Mouse (Mus musculus): Measurements from ENCODE around the gene Gm20481.
"Not testable (repeated sequence)": the region's sequence is repeated elsewhere in the genome, so short reads cannot be mapped to it uniquely, and the experiment has no call there.

The Gm20481 gene

GRCm38 (mm10) chr17:34951636-34952377 lies 17.9 kb upstream of the Gm20481 start:
- CTCF ChIA-PET, result interaction anchor here (0.6 to 0.7 kb wide), 2 partner anchors 42 to 306 kb away, joined by 3 read pairs; no protein-coding TSS in a partner anchor

DNA sequence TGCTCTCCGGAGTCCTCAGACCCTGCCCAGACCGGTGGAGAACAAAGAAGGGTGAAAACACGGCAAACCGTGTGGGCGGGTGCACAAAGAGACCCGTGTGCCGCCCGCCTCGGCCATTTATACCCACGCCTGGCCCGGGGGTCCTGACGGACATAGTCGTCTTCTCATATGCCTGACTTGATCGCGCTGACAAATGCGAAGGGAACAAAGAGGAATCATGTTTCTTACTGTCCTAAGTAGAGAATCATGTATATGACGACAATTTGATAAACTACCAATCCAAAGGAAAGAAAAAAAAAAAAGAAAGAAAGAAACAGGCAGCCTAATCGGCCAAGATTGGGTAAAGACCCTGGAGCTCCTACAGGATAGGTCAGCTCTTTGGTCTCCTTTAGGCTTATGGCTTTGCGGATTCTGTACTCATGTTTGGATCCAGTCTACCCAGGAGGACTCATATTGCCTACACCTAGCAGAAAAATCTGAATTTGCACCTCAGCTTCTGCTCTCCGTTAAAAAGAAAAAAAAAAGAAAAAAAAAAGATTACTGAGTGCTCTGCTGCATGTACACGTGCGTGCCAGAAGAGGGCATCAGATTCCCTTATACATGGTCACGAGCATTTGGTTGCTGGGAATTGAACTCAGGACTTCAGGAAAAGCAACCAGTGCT lies 17.2 kb upstream of the Gm20481 start:
- CTCF ChIA-PET, result interaction anchor here (0.6 to 0.7 kb wide), 2 partner anchors 41 to 305 kb away, joined by 3 read pairs; no protein-coding TSS in a partner anchor

GRCm38 (mm10) chr17:34953258-34953657 lies 16.5 kb upstream of the Gm20481 start:
- CTCF ChIA-PET, result no interaction called here

GRCm38 (mm10) chr17:34953904-34954303 lies 15.8 kb upstream of the Gm20481 start:
- CTCF ChIA-PET, result no interaction called here

GRCm38 (mm10) chr17:34954831-34955230 lies 14.9 kb upstream of the Gm20481 start:
- CTCF ChIA-PET, result no interaction called here

DNA sequence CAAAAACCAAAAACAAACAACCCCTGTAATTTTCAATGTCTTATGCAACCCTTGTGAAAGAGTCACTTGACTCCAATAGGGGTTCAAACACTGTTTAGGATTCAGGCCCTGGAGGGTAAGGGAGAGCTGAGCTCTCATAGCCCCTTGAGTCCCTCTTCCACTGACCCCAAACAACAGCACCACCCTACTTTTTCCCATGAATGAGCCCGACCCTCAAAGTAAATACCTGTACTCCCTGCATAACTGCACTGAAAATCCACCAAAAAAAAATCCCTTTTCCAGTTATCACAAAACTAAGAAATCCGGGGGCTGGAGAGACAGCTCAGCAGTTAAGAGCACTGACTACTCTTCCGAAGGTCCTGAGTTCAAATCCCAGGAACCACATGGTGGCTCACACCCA lies 13.8 kb upstream of the Gm20481 start:
- CTCF ChIA-PET, result no interaction called here

GRCm38 (mm10) chr17:34956340-34956739 lies 13.4 kb upstream of the Gm20481 start:
- CTCF ChIA-PET, result interaction anchor here (0.5 kb wide), 1 partner anchor 180 kb away, joined by 4 read pairs; no protein-coding TSS in a partner anchor

- CTCF ChIA-PET, result interaction anchor here (0.7 kb wide), 1 partner anchor 52 kb away, joined by 3 read pairs; no protein-coding TSS in a partner anchor
Measured at GRCm38 (mm10) chr17:34957291-34957690, 12.4 kb upstream of the Gm20481 start.

DNA sequence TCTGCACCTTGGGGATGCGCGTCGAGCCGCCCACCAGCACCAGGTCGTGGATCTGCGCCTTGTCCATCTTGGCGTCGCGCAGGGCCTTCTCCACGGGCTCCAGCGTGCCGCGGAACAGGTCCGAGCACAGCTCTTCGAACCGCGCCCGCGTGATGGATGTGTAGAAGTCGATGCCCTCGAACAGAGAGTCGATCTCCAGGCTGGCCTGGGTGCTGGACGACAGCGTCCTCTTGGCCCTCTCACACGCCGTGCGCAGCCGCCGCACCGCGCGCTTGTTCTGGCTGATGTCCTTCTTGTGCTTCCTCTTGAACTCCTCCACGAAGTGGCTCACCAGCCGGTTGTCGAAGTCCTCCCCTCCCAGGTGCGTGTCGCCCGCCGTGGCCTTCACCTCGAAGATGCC lies 11.7 kb upstream of the Gm20481 start:
- CTCF ChIA-PET, result not testable (repeated sequence)

GRCm38 (mm10) chr17:34958734-34959129 lies 11.0 kb upstream of the Gm20481 start:
- CTCF ChIA-PET, result not testable (repeated sequence)

GRCm38 (mm10) chr17:34959130-34959778 lies 10.5 kb upstream of the Gm20481 start, which contains the start of gene Hspa1b:
Hspa1b (minus strand) TSS chr17:34959238.
- CTCF ChIA-PET, result not testable (repeated sequence)

- CTCF ChIA-PET, result interaction anchor here (0.6 kb wide), 2 partner anchors 13 to 548 kb away, joined by 3 to 9 read pairs; no protein-coding TSS in a partner anchor
Measured at GRCm38 (mm10) chr17:34959881-34960515, 9.7 kb upstream of the Gm20481 start.

DNA sequence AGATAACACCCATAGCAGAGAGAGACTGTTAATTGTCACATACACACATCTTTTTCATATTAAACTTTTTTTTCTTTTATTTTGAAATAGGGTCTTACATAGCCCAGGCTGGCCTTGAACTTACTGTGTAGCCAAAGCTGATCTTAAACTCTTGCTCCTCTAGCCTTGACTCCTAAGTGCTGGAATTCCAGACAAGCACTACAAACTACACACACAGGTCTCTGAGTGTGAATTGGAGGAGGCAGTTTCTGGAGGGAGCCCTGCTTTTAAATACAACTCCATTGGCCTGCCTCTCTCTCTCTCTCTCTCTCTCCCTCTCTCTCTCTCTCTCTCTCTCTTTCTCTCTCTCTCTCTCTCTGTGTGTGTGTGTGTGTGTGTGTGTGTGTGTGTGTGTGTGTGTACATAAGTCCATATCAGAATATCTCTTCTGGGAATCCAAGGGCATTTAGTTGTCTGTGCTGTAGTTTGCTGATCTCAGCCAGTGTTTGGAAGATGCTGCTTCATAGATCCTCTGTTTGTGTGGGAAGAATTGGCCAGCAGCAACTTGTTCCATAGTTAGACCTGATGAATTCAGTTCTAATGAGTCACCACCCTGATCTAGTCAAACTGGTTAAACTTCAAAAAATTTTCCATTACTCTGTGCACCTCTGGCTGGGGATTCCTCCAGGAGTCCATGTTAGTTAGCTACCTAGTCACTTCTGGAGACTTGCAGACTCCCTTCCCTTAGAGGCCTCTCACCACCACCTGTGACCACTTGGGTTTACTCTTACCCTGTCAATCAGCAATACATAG lies 8.8 kb upstream of the Gm20481 start:
- CTCF ChIA-PET, result interaction anchor here (0.6 kb wide), 2 partner anchors 12 to 549 kb away, joined by 3 to 9 read pairs; no protein-coding TSS in a partner anchor

DNA sequence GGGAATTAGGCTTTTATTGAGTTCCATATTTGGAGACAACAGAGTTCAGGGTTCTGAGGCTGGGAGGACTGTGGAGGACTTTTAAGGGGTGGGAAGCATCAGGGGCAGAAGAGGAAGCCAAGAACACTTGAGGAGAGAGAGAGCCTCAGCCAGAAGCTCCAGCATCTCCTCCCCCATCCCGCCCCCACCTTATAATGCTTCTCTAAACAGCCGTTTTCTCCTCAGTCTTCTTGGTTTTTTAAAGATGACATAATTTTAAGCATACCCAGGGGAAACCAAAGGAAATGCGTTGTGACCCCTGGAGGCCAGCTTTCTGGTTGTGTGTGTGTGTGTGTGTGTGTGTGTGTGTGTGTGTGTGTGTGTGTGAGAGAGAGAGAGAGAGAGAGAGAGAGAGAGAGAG lies 7.6 kb upstream of the Gm20481 start:
- CTCF ChIA-PET, result interaction anchor here (0.5 to 0.7 kb wide), 2 partner anchors 46 to 110 kb away, joined by 3 to 9 read pairs; no protein-coding TSS in a partner anchor

DNA sequence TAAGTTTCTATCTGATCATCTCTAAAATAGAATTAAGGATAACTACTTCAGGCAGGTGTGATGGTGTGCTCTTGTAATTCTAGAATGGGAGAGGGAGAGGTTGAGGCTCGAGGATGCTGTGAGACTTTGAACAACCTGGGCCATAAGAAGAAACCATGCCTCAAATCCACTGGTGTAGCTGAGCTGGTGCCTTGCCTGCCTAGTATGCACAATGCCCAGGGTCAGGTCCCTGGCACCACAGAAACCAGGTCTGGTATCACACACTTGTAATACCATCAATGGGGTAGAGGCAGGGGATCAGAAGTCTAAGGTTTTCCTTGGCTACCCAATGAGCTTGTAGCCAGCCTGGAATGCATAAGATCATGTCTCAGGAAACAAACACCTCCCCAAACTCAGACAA lies 6.9 kb upstream of the Gm20481 start:
- CTCF ChIA-PET, result interaction anchor here (0.7 to 1.4 kb wide), 2 partner anchors 9 to 47 kb away, joined by 3 to 9 read pairs; partner anchors contain the start of genes Hspa1a and Hspa1l

DNA sequence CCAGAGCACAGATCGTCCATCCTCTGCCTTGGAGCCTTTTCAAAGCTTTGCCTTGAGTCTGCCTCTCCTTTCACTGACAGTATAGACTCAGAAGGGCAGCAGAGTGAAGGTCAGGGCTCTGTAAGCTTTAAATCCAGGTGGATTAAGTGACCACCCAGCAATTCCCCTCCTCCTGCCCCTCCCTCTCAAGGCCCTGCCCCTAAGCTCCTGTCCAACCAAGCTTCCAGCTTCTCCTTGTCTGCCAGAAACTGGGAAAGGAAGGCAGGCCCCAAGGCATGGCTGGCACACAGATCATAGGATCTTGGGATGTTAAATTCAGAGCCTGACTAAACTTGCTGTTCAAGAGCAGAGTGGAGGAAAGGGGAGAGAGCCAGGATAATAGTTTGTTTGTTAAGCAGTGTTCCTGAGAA lies 5.1 kb upstream of the Gm20481 start:
- CTCF ChIA-PET, result no interaction called here

DNA sequence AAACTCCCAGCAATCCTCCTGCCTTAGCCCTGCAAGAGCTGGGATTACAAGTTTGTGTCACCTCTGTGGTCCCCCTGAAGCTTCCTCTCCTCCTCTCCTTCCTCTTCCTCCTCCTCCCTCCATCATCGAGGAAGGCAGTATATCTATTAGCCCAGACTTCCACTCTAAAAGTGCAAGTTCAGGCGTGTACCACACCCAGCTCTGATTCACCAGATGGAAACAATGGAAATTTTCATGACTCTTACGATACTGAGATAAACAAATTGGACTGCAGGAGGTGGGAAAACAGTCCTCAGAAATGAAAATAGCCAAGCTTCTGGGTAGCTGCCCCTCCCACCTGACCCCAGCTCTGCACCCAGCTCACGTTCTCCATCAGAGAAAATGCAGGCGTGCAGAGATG lies 4.1 kb upstream of the Gm20481 start:
- CTCF ChIA-PET, result no interaction called here

GRCm38 (mm10) chr17:34970850-34971249 lies 1.1 kb downstream of the Gm20481 start:
- CTCF ChIA-PET, result not testable (repeated sequence)

GRCm38 (mm10) chr17:34971694-34972068 lies 2.0 kb downstream of the Gm20481 start:
- CTCF ChIA-PET, result interaction anchor here (1.2 kb wide), 1 partner anchor 9 kb away, joined by 3 read pairs; no protein-coding TSS in a partner anchor

GRCm38 (mm10) chr17:34972069-34972749 lies 2.5 kb downstream of the Gm20481 start, which contains the start of the genes Hspa1a and Hspa1l:
Hspa1a (minus strand) TSS chr17:34972156.
Hspa1l (plus strand) TSS chr17:34972703.
- CTCF ChIA-PET, result interaction anchor here (1.2 kb wide), 1 partner anchor 9 kb away, joined by 3 read pairs; no protein-coding TSS in a partner anchor

Data from spleen, embryonic (tissue).